Mouse (Mus musculus) hindbrain, postnatal 0 days (tissue): ENCODE measurements around the gene Luc7l3. TPM values are rescaled to one million over a fixed set of nuclear protein-coding genes. Genes with fewer than 3 reads are reported as not detected.
A peak's percentile ranks its signal among the peaks of the same experiment; 100 is the strongest.
"Not testable (repeated sequence)": the region's sequence is repeated elsewhere in the genome, so short reads cannot be mapped to it uniquely, and the experiment has no call there.

Source experiments
- ATAC-seq: fragments of 200-750 bp; cut with Nextera tagmentation; 2 replicates; pipeline ENCODE4 v1.8.0; 2017; ENCODE audit warnings: mild to moderate bottlenecking, moderate TSS enrichment, moderate library complexity
- DNase-seq: peaks from one replicate; pipeline ENCODE4 v3.0.0-alpha.2; 2015; ENCODE audit warnings: low spot score
- H3K27ac ChIP-seq: fragments of 300-500 bp; sonication (generic); 2 replicates; pipeline ENCODE4 v1.5.1; 2014; ENCODE audit warnings: mild to moderate bottlenecking
- H3K27me3 ChIP-seq: fragments of 300-500 bp; sonication (generic); 2 replicates; pipeline ENCODE4 v1.6.1; 2014; ENCODE audit warnings: low read length, mixed read lengths; ENCODE audit not compliant: insufficient read depth
- H3K36me3 ChIP-seq: fragments of 300-500 bp; sonication (generic); 2 replicates; pipeline ENCODE4 v1.6.1; 2014; ENCODE audit warnings: low read length, mixed read lengths; ENCODE audit not compliant: insufficient read depth
- H3K4me1 ChIP-seq: fragments of 300-500 bp; sonication (generic); 2 replicates; pipeline ENCODE4 v1.6.1; 2014; ENCODE audit warnings: antibody characterized with exemption, low read length, mixed read lengths; ENCODE audit not compliant: insufficient read depth
- H3K4me2 ChIP-seq: fragments of 300-500 bp; sonication (generic); 2 replicates; pipeline ENCODE4 v1.6.1; 2014; ENCODE audit warnings: low read depth, mild to moderate bottlenecking, low read length, moderate library complexity, mixed read lengths
- H3K4me3 ChIP-seq: fragments of 300-500 bp; sonication (generic); 2 replicates; pipeline ENCODE4 v1.5.1; 2014; ENCODE audit warnings: low read length
- H3K9ac ChIP-seq: fragments of 300-500 bp; sonication (generic); replicated peaks from 2 replicates; pipeline ENCODE4 v1.6.1; 2014; ENCODE audit warnings: mild to moderate bottlenecking, low read length, moderate library complexity, mixed read lengths
- H3K9me3 ChIP-seq: fragments of 300-500 bp; sonication (generic); 2 replicates; pipeline ENCODE4 v1.6.1; 2016; ENCODE audit warnings: low read length, mixed read lengths
- CTCF ChIP-seq: IDR thresholded peaks from 2 replicates; pipeline ENCODE4 v1.5.1; 2016; ENCODE audit warnings: antibody characterized with exemption, control low read depth, low read depth
- WGBS: fragments of 180-500 bp; shearing (Covaris S2); extraction: QIAGEN DNeasy Blood & Tissue Kit; methylation state at CpG from one replicate; pipeline ENCODE4 v1.1.7; 2014; 5-methylcytosine and 5-hydroxymethylcytosine counted together
- polyA plus RNA-seq: library from polyadenylated mRNA; unstranded; fragments of >200 nt; fragmentation: Nextera tagmentation; extraction: Ambion mirVana; gene quantifications from 2 replicates; pipeline ENCODE4 v1.2.1, GENCODE M21; 2015
- total RNA-seq: library from RNA; depleted of rRNA; stranded (reverse); fragments of >200 nt; gene quantifications from 2 replicates; pipeline ENCODE4 v1.2.3, GENCODE M21; 2014

Luc7l3 gene
- total and polyA plus RNA-seq, 2 experiments from 2014 or later: 44.3 to 101 TPM

DNA sequence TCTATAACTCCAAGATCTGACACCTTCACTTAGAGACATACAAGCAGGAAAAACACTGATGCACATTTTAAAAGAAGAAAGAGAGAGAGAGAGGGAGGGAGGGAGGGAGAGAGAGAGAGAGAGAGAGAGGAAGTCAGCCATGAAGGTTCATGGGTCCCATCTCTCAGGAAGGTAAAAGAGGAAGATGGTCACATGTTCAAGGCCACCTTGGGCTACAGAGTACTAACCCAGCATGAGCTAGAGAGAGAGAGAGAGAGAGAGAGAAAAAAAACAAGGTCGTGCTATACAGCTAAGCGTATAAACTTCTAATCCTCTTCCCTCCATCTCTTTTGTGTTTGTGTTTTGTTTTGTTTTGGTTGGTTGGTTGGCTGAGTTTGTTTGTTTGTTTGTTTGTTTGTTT is 50.8 kb downstream of the Luc7l3 start:
- no peak for DNase-seq
- Histone ChIP-seq H3K4me1 (no peaks in the 10 kb centered on the region), H3K4me3 (no peak overlapping the region), H3K9ac (no peak overlapping the region), H3K27me3 (no peaks in the 10 kb centered on the region), H3K4me2 (no peak overlapping the region), H3K9me3 (no peaks in the 10 kb centered on the region), H3K27ac (no peak overlapping the region), H3K36me3 (no peaks in the 10 kb centered on the region)
- ATAC-seq: no peak
- 84% methylated on average over 2 of the region's 2 CpGs for WGBS
- TF ChIP-seq CTCF: no peak

DNA sequence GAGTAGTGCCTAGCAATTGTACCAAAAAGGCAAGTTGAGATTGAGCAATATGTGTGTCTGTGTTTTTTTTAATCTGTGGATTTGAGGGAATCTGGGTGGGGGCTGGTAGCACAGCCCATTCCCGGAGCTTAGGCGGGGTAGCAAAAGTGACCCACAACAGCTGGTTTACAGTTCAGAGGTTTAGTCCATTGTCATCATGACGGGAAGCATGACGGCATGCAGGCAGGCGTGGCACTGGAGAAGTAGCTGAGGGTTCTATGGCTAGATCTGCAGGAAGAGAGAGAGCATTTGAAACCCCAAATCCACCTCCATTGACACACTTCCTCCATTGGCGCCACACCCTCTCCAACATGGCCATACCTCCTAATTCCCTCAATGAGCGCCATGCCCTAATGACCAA is 51.9 kb downstream of the Luc7l3 start:
- no peak for DNase-seq
- Histone ChIP-seq H3K27ac (no peak overlapping the region), H3K4me1 (no peaks in the 10 kb centered on the region), H3K27me3 (no peaks in the 10 kb centered on the region), H3K36me3 (no peaks in the 10 kb centered on the region), H3K4me3 (no peak overlapping the region), H3K4me2 (no peak overlapping the region), H3K9ac (no peak overlapping the region), H3K9me3 (no peaks in the 10 kb centered on the region)
- 89% methylated on average over 7 of the region's 7 CpGs for WGBS
- TF ChIP-seq CTCF: no peak
- no peak for ATAC-seq

DNA sequence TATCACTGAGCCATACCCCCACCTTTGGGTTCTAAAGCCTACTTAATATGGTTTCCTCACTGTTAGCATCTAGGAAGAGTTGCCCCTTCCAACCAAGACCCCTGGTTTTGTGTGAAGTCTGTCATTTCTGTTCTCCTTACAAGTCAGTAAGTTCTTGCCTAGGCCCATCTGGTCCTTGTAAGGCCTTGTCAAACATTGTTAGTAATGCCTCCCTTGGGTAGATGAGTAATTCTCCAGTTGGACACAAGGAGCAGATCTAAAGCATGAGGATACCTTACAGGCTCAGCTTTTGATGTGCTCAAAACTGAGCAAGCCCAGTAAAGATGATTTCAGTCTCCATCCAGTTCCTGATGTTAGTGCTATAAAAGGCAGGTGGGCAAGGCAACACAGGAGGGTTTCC is 53.0 kb downstream of the Luc7l3 start:
- no peaks in the 10 kb centered on the region for H3K9me3 ChIP-seq
- no peaks in the 10 kb centered on the region for H3K36me3 ChIP-seq
- H3K27me3 ChIP-seq: no peaks in the 10 kb centered on the region
- ATAC-seq (no peak), DNase-seq (no peak)
- H3K4me2 ChIP-seq: no peak overlapping the region
- H3K27ac ChIP-seq: no peak overlapping the region
- TF ChIP-seq CTCF: no peak
- no peak overlapping the region for H3K4me3 ChIP-seq
- H3K9ac ChIP-seq: no peak overlapping the region
- no peaks in the 10 kb centered on the region for H3K4me1 ChIP-seq

DNA sequence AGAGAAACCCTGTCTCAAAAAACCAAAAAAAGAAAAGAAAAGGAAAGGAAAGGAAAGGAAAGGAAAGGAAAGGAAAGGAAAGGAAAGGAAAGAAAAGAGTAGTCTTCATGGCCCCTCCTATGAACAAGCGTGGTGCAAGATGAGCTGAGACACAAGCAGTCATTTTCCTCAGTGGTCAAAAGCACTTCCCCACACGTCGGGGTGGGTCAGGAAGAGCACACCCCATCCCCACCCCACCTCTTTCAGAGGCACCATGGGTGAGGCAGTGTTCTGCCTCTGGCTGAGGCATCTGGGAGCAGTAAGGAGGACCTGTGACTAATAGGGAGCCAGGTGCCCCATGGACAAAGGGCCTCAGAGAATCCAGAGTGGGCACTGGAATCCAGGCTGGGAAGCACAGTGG is 55.6 kb downstream of the Luc7l3 start:
- H3K9ac ChIP-seq, H3K4me3 ChIP-seq, ATAC-seq, H3K4me1 ChIP-seq, H3K27me3 ChIP-seq, H3K9me3 ChIP-seq, H3K36me3 ChIP-seq, DNase-seq, H3K4me2 ChIP-seq, H3K27ac ChIP-seq: not testable (repeated sequence)
- 77% methylated on average over 3 of the region's 3 CpGs for WGBS

DNA sequence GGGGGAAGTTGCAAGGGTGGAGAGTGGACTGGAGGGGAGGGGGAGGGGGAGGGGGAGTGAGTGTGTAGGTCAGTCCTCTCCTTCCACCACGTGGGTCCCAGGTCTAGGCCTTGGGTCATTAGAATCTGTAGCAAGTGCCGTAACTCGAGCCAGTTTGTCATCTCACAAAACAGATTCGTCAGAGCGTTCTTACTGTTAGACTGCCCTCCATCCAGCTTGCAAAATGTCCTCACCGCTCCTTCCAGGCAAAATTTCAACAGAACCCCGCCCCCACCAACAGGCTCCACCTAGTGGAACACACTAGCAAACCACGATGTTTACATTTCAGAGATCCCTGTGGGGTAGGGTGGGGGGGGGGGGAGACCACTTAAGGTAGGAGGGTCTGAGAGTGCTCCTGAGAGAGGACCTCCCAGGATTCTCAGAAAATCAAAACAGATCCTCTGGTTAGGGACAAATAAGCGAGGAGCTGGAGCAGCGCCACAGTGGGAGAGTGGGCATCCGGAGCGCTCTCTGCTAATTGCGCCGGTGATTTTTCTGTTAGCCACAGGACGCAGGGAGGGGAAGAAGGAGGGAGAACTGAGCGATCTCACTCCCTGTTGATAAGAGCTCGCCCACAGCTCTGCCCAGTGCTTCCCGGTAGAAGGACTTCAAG is 56.5 kb downstream of the Luc7l3 start:
- peak; percentile 71 for TF ChIP-seq CTCF
- Histone ChIP-seq H3K27ac (peak overlapping the region; percentile 65; the same call in 1 of the 2 replicates), H3K4me2 (peak overlapping the region; percentile 65), H3K4me1 (no peaks in the 10 kb centered on the region), H3K27me3 (no peaks in the 10 kb centered on the region), H3K4me3 (peak overlapping the region; percentile 29), H3K9me3 (no peaks in the 10 kb centered on the region), H3K36me3 (no peaks in the 10 kb centered on the region), H3K9ac (peak overlapping the region; percentile 45)
- 2% methylated on average over 18 of the region's 18 CpGs for WGBS
- DNase-seq: peak; percentile 83
- ATAC-seq: peak; percentile 86

DNA sequence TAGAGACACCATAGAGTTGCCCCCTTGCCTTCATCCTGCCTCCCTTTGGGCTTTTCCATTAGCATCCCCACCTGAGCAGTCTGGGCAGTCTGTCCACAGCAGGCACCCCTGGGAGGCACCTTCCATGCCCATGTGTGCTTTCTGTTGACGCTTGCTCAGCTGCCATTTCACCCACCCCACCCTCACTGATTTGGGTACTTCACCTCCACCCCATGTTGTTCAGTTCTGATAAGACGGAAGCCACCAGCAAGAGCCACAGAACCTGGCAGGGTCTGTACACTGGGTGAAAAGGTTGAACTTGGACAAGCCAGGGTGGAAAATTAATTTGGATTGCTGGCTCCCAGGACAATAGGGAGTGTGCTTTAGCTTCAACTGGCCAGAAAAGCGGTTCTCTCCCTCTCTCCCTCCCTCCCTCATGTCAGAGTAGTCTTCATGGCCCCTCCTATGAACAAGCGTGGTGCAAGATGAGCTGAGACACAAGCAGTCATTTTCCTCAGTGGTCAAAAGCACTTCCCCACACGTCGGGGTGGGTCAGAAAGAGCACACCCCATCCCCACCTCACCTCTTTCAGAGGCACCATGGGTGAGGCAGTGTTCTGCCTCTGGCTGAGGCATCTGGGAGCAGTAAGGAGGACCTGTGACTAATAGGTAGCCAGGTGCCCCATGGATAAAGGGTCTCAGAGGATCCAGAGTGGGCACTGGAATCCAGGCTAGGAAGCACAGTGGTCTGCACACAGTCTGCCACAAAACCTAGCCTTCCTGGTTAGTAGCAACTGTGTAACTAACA is 60.0 kb downstream of the Luc7l3 start:
- 57% methylated on average over 6 of the region's 6 CpGs for WGBS
- ATAC-seq: no peak
- H3K4me2 ChIP-seq: no peak overlapping the region
- H3K4me1 ChIP-seq: no peaks in the 10 kb centered on the region
- no peak overlapping the region for H3K27ac ChIP-seq
- no peak overlapping the region for H3K9ac ChIP-seq
- no peaks in the 10 kb centered on the region for H3K9me3 ChIP-seq
- TF ChIP-seq CTCF: no peak
- H3K27me3 ChIP-seq: no peaks in the 10 kb centered on the region
- no peak for DNase-seq
- no peaks in the 10 kb centered on the region for H3K36me3 ChIP-seq
- no peak overlapping the region for H3K4me3 ChIP-seq

DNA sequence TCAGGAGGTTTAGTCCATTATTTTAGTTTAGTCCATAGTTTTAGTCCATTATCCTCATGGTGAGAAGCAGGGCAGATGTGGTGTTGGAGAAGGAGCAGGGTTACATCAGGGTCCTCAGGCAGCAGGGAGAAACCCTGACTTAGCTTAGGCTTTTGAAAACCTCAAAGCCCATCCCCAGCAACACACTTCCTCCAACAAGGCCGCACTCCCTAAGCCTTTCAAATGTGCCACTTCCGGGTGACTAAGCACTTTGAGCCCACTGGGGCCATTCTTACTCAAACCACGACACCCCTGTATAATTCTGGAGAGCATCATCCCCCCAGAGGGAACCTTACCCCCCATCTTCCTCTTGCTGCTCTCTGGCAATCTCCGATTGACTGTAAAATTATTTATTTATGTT is 62.0 kb downstream of the Luc7l3 start:
- no peak for TF ChIP-seq CTCF
- Histone ChIP-seq H3K9me3 (no peaks in the 10 kb centered on the region), H3K27me3 (no peaks in the 10 kb centered on the region), H3K27ac (no peak overlapping the region), H3K36me3 (no peaks in the 10 kb centered on the region), H3K4me2 (no peak overlapping the region), H3K9ac (no peak overlapping the region), H3K4me1 (no peaks in the 10 kb centered on the region), H3K4me3 (no peak overlapping the region)
- 64% methylated on average over 4 of the region's 4 CpGs for WGBS
- ATAC-seq (no peak), DNase-seq (no peak)
